Mouse (Mus musculus): ENCODE measurements around the gene Sh3rf3. TPM values are rescaled to one million over a fixed set of nuclear protein-coding genes. Genes with fewer than 3 reads are reported as not detected.

The Sh3rf3 gene
- polyA plus RNA-seq, 1 experiment from 2014 or later: 0.63 TPM

- Histone ChIP-seq H3K4me2 (no peak overlapping the region), H3K9me3 (replicated peaks; ENCODE audit: control insufficient read depth, low read length) (no peaks in the 10 kb centered on the region), H3K4me1 (ENCODE audit: control insufficient read depth, insufficient read depth, low read length) (no peaks in the 10 kb centered on the region), H3K27ac (ENCODE audit: low read depth, low read length) (no peak overlapping the region), H3K9ac (ENCODE audit: low read depth, low read length) (no peak overlapping the region), H3K36me3 (ENCODE audit: control insufficient read depth, insufficient read depth, low read length) (no peaks in the 10 kb centered on the region), H3K27me3 (ENCODE audit: control insufficient read depth, insufficient read depth, low read length) (no peaks in the 10 kb centered on the region), H3K4me3 (ENCODE audit: low read depth, low read length) (no peak overlapping the region)
- 69% methylated on average over 3 of the region's 3 CpGs for WGBS (ENCODE audit: insufficient replicate concordance)
- ATAC-seq (replicated peaks; ENCODE audit: insufficient number of reproducible peaks, low FRiP score, low TSS enrichment): no peak
Measured at GRCm38 (mm10) chr10:59182306-59182705, 369.1 kb downstream of the Sh3rf3 start.

Small RNA genes lying within 50 kb of the gene (microRNA-seq; reads per million reads assigned to microRNA genes)
- gene Gm27672 (ENCODE audit: borderline number of aligned reads): not detected

Other genes with a start within 250 kb of the Sh3rf3 start
- 0.13 TPM in 1 of 2 replicates, not detected in the other for gene Edar, start 137.7 kb upstream of the Sh3rf3 start, polyA plus RNA-seq (2014; fragmentation: Nextera tagmentation; extraction: Ambion mirVana)
- gene Gm17542, start 95.1 kb upstream of the Sh3rf3 start, polyA plus RNA-seq (2014; fragmentation: Nextera tagmentation; extraction: Ambion mirVana): not detected in 2 replicates